Mouse (Mus musculus): ENCODE data around the gene Gm20695. TPM values are rescaled to one million over a fixed set of nuclear protein-coding genes. Genes with fewer than 3 reads are reported as not detected.

Gm20695 gene
- polyA plus RNA-seq, 1 experiment from 2014 or later, result 1.7 TPM

- 68% methylated on average over 3 of the region's 3 CpGs for WGBS
Measured at GRCm38 (mm10) chr16:3965534-3965933, 81.1 kb downstream of the Gm20695 start.

More at GRCm38 (mm10) chr16:3965534-3965933, 81.1 kb downstream of the Gm20695 start:
- Histone ChIP-seq H3K4me3 (ENCODE audit: control insufficient read depth in 1 of 2, insufficient read depth in 1 of 2, low read depth in 1 of 2, low read length in 2 of 2) (no peak overlapping the region), H3K27me3 (ENCODE audit: control insufficient read depth, insufficient read depth, low read length) (no peaks in the 10 kb centered on the region), H3K9ac (ENCODE audit: low read length) (no peak overlapping the region), H3K27ac (replicated peaks in 1 of 2; ENCODE audit: control insufficient read depth in 1 of 2, insufficient read depth in 1 of 2, low read depth in 2 of 2, low read length in 2 of 2) (no peak overlapping the region), H3K36me3 (ENCODE audit: control insufficient read depth, insufficient read depth, low read length) (no peaks in the 10 kb centered on the region), H3K4me1 (ENCODE audit: control insufficient read depth in 2 of 2, insufficient read depth in 2 of 2, low read length in 2 of 2) (no peaks in the 10 kb centered on the region), H3K4me2 (ENCODE audit: low read length) (no peak overlapping the region), H3K9me3 (ENCODE audit: control insufficient read depth, low read length) (no peaks in the 10 kb centered on the region)
- no peak for ATAC-seq (ENCODE audit: insufficient number of reproducible peaks, insufficient read depth, low FRiP score, low read depth)

Small RNA genes lying within 50 kb of the gene (microRNA-seq; reads per million reads assigned to microRNA genes)
- not detected for gene Gm23493

Other genes starting within 250 kb of the Gm20695 start
- gene Mefv, start 166.6 kb upstream of the Gm20695 start, polyA plus RNA-seq (2014; fragmentation: Nextera tagmentation; extraction: Ambion mirVana), result not detected in 2 replicates
- gene Zfp263, start 140.6 kb upstream of the Gm20695 start, polyA plus RNA-seq (2014; fragmentation: Nextera tagmentation; extraction: Ambion mirVana), result 18.2 and 21.9 TPM in 2 replicates
- gene Olfr15, start 53.8 kb upstream of the Gm20695 start, polyA plus RNA-seq (2014; fragmentation: Nextera tagmentation; extraction: Ambion mirVana), result not detected in 2 replicates
- 1.0 and 1.1 TPM in 2 replicates for gene Zfp174, start 37.4 kb upstream of the Gm20695 start, polyA plus RNA-seq (2014; fragmentation: Nextera tagmentation; extraction: Ambion mirVana)
- gene Naa60, start 12.3 kb upstream of the Gm20695 start, polyA plus RNA-seq (2014; fragmentation: Nextera tagmentation; extraction: Ambion mirVana), result 39.0 and 40.2 TPM in 2 replicates
- 6.1 and 7.9 TPM in 2 replicates for gene Zfp597, start 87 bp upstream of the Gm20695 start, polyA plus RNA-seq (2014; fragmentation: Nextera tagmentation; extraction: Ambion mirVana)
- 7.1 and 7.6 TPM in 2 replicates for gene 1700037C18Rik, start 24.0 kb downstream of the Gm20695 start, polyA plus RNA-seq (2014; fragmentation: Nextera tagmentation; extraction: Ambion mirVana)
- gene Cluap1, start 24.2 kb downstream of the Gm20695 start, polyA plus RNA-seq (2014; fragmentation: Nextera tagmentation; extraction: Ambion mirVana), result 13.2 and 17.0 TPM in 2 replicates
- 1.9 and 2.3 TPM in 2 replicates for gene Nlrc3, start 92.0 kb downstream of the Gm20695 start, polyA plus RNA-seq (2014; fragmentation: Nextera tagmentation; extraction: Ambion mirVana)
- 11.0 and 11.2 TPM in 2 replicates for gene Slx4, start 119.1 kb downstream of the Gm20695 start, polyA plus RNA-seq (2014; fragmentation: Nextera tagmentation; extraction: Ambion mirVana)
- 4.4 and 4.5 TPM in 2 replicates for gene Dnase1, start 152.3 kb downstream of the Gm20695 start, polyA plus RNA-seq (2014; fragmentation: Nextera tagmentation; extraction: Ambion mirVana)
- gene Trap1, start 193.2 kb downstream of the Gm20695 start, polyA plus RNA-seq (2014; fragmentation: Nextera tagmentation; extraction: Ambion mirVana), result 117 and 122 TPM in 2 replicates